In the genomic region with DNA sequence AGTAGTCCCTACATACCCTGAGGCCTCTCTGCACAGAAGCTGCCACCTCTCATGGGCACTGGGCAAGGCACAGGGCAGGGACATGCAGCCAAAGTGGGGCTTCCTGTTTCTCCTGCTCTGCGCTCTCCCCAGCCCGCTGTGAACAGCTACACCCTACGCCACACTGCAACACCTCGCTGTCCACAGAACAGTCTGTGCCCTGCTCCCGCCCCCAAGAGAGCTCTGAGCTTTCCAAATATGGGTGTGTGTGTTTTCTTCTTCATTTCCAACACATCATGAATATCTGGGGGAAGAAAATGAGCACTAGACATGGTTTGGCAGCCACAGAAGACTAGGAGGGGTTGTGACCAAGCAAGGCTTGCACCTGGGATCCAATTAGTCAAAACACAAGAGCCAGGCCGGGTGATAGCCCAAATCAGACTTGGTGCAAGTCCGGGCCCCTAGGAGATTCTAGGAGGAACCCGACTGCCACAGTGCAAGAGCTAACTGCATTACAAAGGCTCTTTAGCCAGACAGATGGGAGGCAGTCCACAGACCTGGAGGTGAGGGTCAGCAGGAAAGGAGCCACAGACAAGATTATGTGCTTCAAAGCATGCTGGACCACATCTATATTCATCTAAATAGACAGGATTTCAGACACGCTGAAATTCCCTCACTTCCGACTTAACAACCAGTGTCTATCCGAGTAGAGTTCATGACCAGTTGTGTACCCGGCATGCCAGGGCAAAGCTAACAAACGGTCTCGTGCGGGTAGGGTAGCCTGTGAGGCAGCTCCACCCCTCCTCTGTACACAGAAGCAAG, we compare ENCODE assay signal across 7 mouse cellular contexts. TPM values are rescaled to one million over a fixed set of nuclear protein-coding genes. Genes with fewer than 3 reads are reported as not detected.
A peak's percentile ranks its signal among the peaks of the same experiment; 100 is the strongest.
DNase-seq lines count a peak whose midpoint lies in the region; ATAC-seq and TF ChIP-seq lines count a peak whose summit lies in the region.

No protein-coding gene starts in this region.

- H3K4me3 ChIP-seq in midbrain, embryonic 16.5 days (ENCODE audit: low read depth, low read length) = no peak overlapping the region
- H3K4me3 ChIP-seq in thymus, adult 2 months (ENCODE audit: control insufficient read depth, insufficient read depth, low read length) = no peak overlapping the region

- H3K9ac ChIP-seq in midbrain, embryonic 16.5 days (ENCODE audit: low read depth, low read length) = no peak overlapping the region

- WGBS in midbrain, embryonic 16.5 days = 90% methylated on average over 15 of the region's 15 CpGs
- WGBS in thymus, adult 2 months = 83% methylated on average over 15 of the region's 15 CpGs

- DNase-seq in layer of hippocampus, adult 9-11 months = peak; percentile 47
- no peak for DNase-seq in layer of hippocampus, postnatal 10 days (ENCODE audit: low spot score in 2 of 2)
- peak; percentile 9 for DNase-seq in T-cell, adult 2 months (ENCODE audit: low spot score)
- peak; percentile 73 to 80 for DNase-seq in frontal cortex, postnatal 36 days (ENCODE audit: low spot score in 2 of 2)
- DNase-seq in adrenal gland, adult 18-20 months (ENCODE audit: low spot score in 2 of 2) = no peak
- DNase-seq in thymus, adult 2 months = no peak

- no peak for TF ChIP-seq POLR2A in thymus, adult 2 months (IDR thresholded peaks at IDR 0.05; ENCODE audit: control insufficient read depth, extremely low read depth, insufficient read depth, low read length, poor library complexity)

- no peak overlapping the region for H3K4me2 ChIP-seq in midbrain, embryonic 16.5 days (ENCODE audit: low read length)

- no peak for TF ChIP-seq CTCF in thymus, adult 2 months (IDR thresholded peaks at IDR 0.05; ENCODE audit: borderline replicate concordance, control insufficient read depth, extremely low read depth, insufficient read depth, low read length, poor library complexity)

- no peaks in the 10 kb centered on the region for H3K27me3 ChIP-seq in midbrain, embryonic 16.5 days (ENCODE audit: control insufficient read depth, insufficient read depth, low read depth, low read length)
- H3K27me3 ChIP-seq in thymus, adult 2 months (ENCODE audit: control insufficient read depth, insufficient read depth, low read length) = no peaks in the 10 kb centered on the region

- peak; percentile 44 for ATAC-seq in midbrain, embryonic 16.5 days

- H3K27ac ChIP-seq in midbrain, embryonic 16.5 days (ENCODE audit: low read length) = no peak overlapping the region
- no peak overlapping the region for H3K27ac ChIP-seq in thymus, adult 2 months (ENCODE audit: control insufficient read depth, insufficient read depth, low read length)

- no peaks in the 10 kb centered on the region for H3K36me3 ChIP-seq in midbrain, embryonic 16.5 days (ENCODE audit: control insufficient read depth, insufficient read depth, low read length)
- H3K36me3 ChIP-seq in thymus, adult 2 months (ENCODE audit: control insufficient read depth, insufficient read depth, low read length) = no peaks in the 10 kb centered on the region

- no peaks in the 10 kb centered on the region for H3K9me3 ChIP-seq in midbrain, embryonic 16.5 days (replicated peaks; ENCODE audit: control insufficient read depth, low read length, poor library complexity, severe bottlenecking)

- H3K4me1 ChIP-seq in midbrain, embryonic 16.5 days (ENCODE audit: control insufficient read depth, insufficient read depth, low read length) = no peaks in the 10 kb centered on the region
- no peaks in the 10 kb centered on the region for H3K4me1 ChIP-seq in thymus, adult 2 months (replicated peaks; ENCODE audit: control insufficient read depth, insufficient read depth, low read length)

RNA-seq across cellular contexts. Expression of a gene that starts 39.8 kb away (rescaled TPM):
- 100 to 1,000 TPM; 110 to 121 TPM for total RNA-seq in layer of hippocampus, postnatal 10 days (2021)
- polyA plus RNA-seq in midbrain, embryonic 16.5 days (2015; fragmentation: Nextera tagmentation; extraction: Ambion mirVana) = 7.2 and 7.9 TPM in 2 replicates
- 10 to 100 TPM; 87.5 to 91.4 TPM for total RNA-seq in adrenal gland, adult 18-20 months (2021)
- 43.1 and 51.7 TPM in 2 replicates for polyA plus RNA-seq in thymus, adult 2 months (2012; rRNA removed)

Comparison
In these comparisons a context has a peak if more than half of its experiments do, and no peak if none do; other contexts are left out.
1. DNase-seq: peak in layer of hippocampus, adult 9-11 months (single experiment), T-cell, adult 2 months (single experiment) and frontal cortex, postnatal 36 days (2 of 2); none in layer of hippocampus, postnatal 10 days (0 of 2), adrenal gland, adult 18-20 months (0 of 2) and thymus, adult 2 months (single experiment).